Mouse (Mus musculus) heart, embryonic 11.5 days (tissue): ENCODE results near the gene Thpo. TPM values are rescaled to one million over a fixed set of nuclear protein-coding genes. Genes with fewer than 3 reads are reported as not detected.

Source experiments
- ATAC-seq: fragments of 200-750 bp; cut with Nextera tagmentation; replicated peaks from 2 replicates; pipeline ENCODE4 v1.8.0; 2017; ENCODE audit warnings: moderate library complexity; ENCODE audit not compliant: insufficient number of reproducible peaks, low FRiP score, low TSS enrichment
- H3K27ac ChIP-seq: fragments of 300-500 bp; sonication (generic); 2 replicates; pipeline ENCODE4 v1.5.1; 2014; ENCODE audit warnings: mild to moderate bottlenecking, low read depth, low read length
- H3K27me3 ChIP-seq: fragments of 300-500 bp; sonication (generic); 2 replicates; pipeline ENCODE4 v1.6.1; 2014; ENCODE audit warnings: mild to moderate bottlenecking, low read length, mixed read lengths; ENCODE audit not compliant: control insufficient read depth, insufficient read depth
- H3K36me3 ChIP-seq: fragments of 300-500 bp; sonication (generic); 2 replicates; pipeline ENCODE4 v1.6.1; 2014; ENCODE audit warnings: mild to moderate bottlenecking, low read length, moderate library complexity, mixed read lengths; ENCODE audit not compliant: control insufficient read depth, insufficient read depth
- H3K4me1 ChIP-seq: fragments of 300-500 bp; sonication (generic); 2 replicates; pipeline ENCODE4 v1.6.1; 2014; ENCODE audit warnings: low read length; ENCODE audit not compliant: control insufficient read depth, insufficient read depth
- H3K4me2 ChIP-seq: fragments of 300-500 bp; sonication (generic); 2 replicates; pipeline ENCODE4 v1.6.1; 2014; ENCODE audit warnings: mild to moderate bottlenecking, moderate library complexity
- H3K4me3 ChIP-seq: fragments of 300-500 bp; sonication (generic); 2 replicates; pipeline ENCODE4 v1.5.1; 2014; ENCODE audit warnings: low read depth, low read length
- H3K9ac ChIP-seq: fragments of 300-500 bp; sonication (generic); 2 replicates; pipeline ENCODE4 v1.6.1; 2014; ENCODE audit warnings: mild to moderate bottlenecking, low read depth, low read length, moderate library complexity
- H3K9me3 ChIP-seq: fragments of 300-500 bp; sonication (generic); replicated peaks from 2 replicates; pipeline ENCODE4 v1.6.1; 2016; ENCODE audit warnings: low read length; ENCODE audit not compliant: control insufficient read depth
- WGBS: fragments of 180-500 bp; shearing (Covaris S2); extraction: QIAGEN DNeasy Blood & Tissue Kit; methylation state at CpG from one replicate; pipeline ENCODE4 v1.1.7; 2014; ENCODE audit not compliant: insufficient replicate concordance; 5-methylcytosine and 5-hydroxymethylcytosine counted together
- polyA plus RNA-seq: library from polyadenylated mRNA; unstranded; fragments of >200 nt; fragmentation: Nextera tagmentation; extraction: Ambion mirVana; gene quantifications from 2 replicates; pipeline ENCODE4 v1.2.1, GENCODE M21; 2014

Thpo gene
- polyA plus RNA-seq, 1 experiment from 2014 or later = 0.49 TPM

- H3K36me3 ChIP-seq = peaks cover 4% of the 10 kb centered on the region; the same call in 1 of the 2 replicates
- H3K4me2 ChIP-seq = no peak overlapping the region
- H3K27ac ChIP-seq = no peak overlapping the region
- peaks cover 15% of the 10 kb centered on the region for H3K4me1 ChIP-seq
- H3K4me3 ChIP-seq = no peak overlapping the region
- no peaks in the 10 kb centered on the region for H3K9me3 ChIP-seq
- no peak overlapping the region for H3K9ac ChIP-seq
- WGBS = 77% methylated on average over 3 of the region's 3 CpGs
- ATAC-seq = no peak
- H3K27me3 ChIP-seq = no peaks in the 10 kb centered on the region
These were observed 28.5 kb downstream of the Thpo start for GRCm38 (mm10) chr16:20705786-20706185.

- peaks cover 15% of the 10 kb centered on the region for H3K4me1 ChIP-seq
- WGBS = 74% methylated on average over 6 of the region's 6 CpGs
- no peaks in the 10 kb centered on the region for H3K9me3 ChIP-seq
- 0 out of 2 replicates have a peak, but pooled peaks cover 2% of the 10 kb centered on the region for H3K27me3 ChIP-seq
- no peak overlapping the region for H3K27ac ChIP-seq
- H3K4me2 ChIP-seq = no peak overlapping the region
- peaks cover 4% of the 10 kb centered on the region; the same call in 1 of the 2 replicates for H3K36me3 ChIP-seq
- H3K9ac ChIP-seq = no peak overlapping the region
- no peak for ATAC-seq
- no peak overlapping the region for H3K4me3 ChIP-seq
These were observed 30.5 kb downstream of the Thpo start for GRCm38 (mm10) chr16:20703699-20704400.

- Histone ChIP-seq H3K4me2 (no peak overlapping the region), H3K27me3 (0 out of 2 replicates have a peak, but pooled peaks cover 2% of the 10 kb centered on the region), H3K36me3 (peaks cover 4% of the 10 kb centered on the region; the same call in 1 of the 2 replicates), H3K27ac (no peak overlapping the region), H3K9ac (no peak overlapping the region), H3K9me3 (no peaks in the 10 kb centered on the region), H3K4me3 (no peak overlapping the region), H3K4me1 (peaks cover 15% of the 10 kb centered on the region)
- no peak for ATAC-seq
- 93% methylated on average over 10 of the region's 10 CpGs for WGBS
These were observed 31.2 kb downstream of the Thpo start for GRCm38 (mm10) chr16:20703071-20703470.

- Histone ChIP-seq H3K27ac (no peak overlapping the region), H3K36me3 (peaks cover 4% of the 10 kb centered on the region; the same call in 1 of the 2 replicates), H3K9ac (no peak overlapping the region), H3K4me3 (no peak overlapping the region), H3K27me3 (0 out of 2 replicates have a peak, but pooled peaks cover 2% of the 10 kb centered on the region), H3K4me2 (peak overlapping the region; percentile 34), H3K4me1 (peaks cover 15% of the 10 kb centered on the region), H3K9me3 (no peaks in the 10 kb centered on the region)
- WGBS = 5% methylated on average over 8 of the region's 8 CpGs
- ATAC-seq = peak; percentile 58; the same call in 1 of the 2 replicates
These were observed 31.8 kb downstream of the Thpo start for GRCm38 (mm10) chr16:20702522-20702893.

GRCm38 (mm10) chr16:20701729-20702521, 32.4 kb downstream of the Thpo start:
- no peak overlapping the region for H3K9ac ChIP-seq
- peaks cover 15% of the 10 kb centered on the region for H3K4me1 ChIP-seq
- no peak overlapping the region for H3K27ac ChIP-seq
- H3K36me3 ChIP-seq = peaks cover 3% of the 10 kb centered on the region; the same call in 1 of the 2 replicates
- ATAC-seq = 0 out of 2 replicates have a peak, but pooled peaks have one; percentile 20
- WGBS = 37% methylated on average over 12 of the region's 12 CpGs
- no peaks in the 10 kb centered on the region for H3K9me3 ChIP-seq
- 0 out of 2 replicates have a peak, but pooled peaks cover 2% of the 10 kb centered on the region for H3K27me3 ChIP-seq
- peak overlapping the region; percentile 19 for H3K4me2 ChIP-seq
- H3K4me3 ChIP-seq = no peak overlapping the region

- Histone ChIP-seq H3K4me2 (no peak overlapping the region), H3K27me3 (peaks cover 5% of the 10 kb centered on the region; the same call in 1 of the 2 replicates), H3K4me3 (no peak overlapping the region), H3K27ac (no peak overlapping the region), H3K9ac (no peak overlapping the region), H3K36me3 (no peaks in the 10 kb centered on the region), H3K4me1 (peaks cover 15% of the 10 kb centered on the region), H3K9me3 (no peaks in the 10 kb centered on the region)
- WGBS = 56% methylated on average over 7 of the region's 7 CpGs
- ATAC-seq = no peak
These were observed 33.0 kb downstream of the Thpo start for GRCm38 (mm10) chr16:20701316-20701715.

GRCm38 (mm10) chr16:20700036-20700435, 34.3 kb downstream of the Thpo start:
- H3K27ac ChIP-seq = no peak overlapping the region
- H3K4me2 ChIP-seq = no peak overlapping the region
- peaks cover 21% of the 10 kb centered on the region for H3K4me1 ChIP-seq
- H3K9ac ChIP-seq = no peak overlapping the region
- H3K27me3 ChIP-seq = peaks cover 12% of the 10 kb centered on the region; the same call in 1 of the 2 replicates
- no peaks in the 10 kb centered on the region for H3K36me3 ChIP-seq
- H3K4me3 ChIP-seq = no peak overlapping the region
- 47% methylated on average over 5 of the region's 5 CpGs for WGBS
- no peak for ATAC-seq
- no peaks in the 10 kb centered on the region for H3K9me3 ChIP-seq

GRCm38 (mm10) chr16:20699266-20699665, 35.0 kb downstream of the Thpo start:
- Histone ChIP-seq H3K36me3 (no peaks in the 10 kb centered on the region), H3K4me2 (no peak overlapping the region), H3K27me3 (peaks cover 17% of the 10 kb centered on the region; the same call in 1 of the 2 replicates), H3K4me3 (no peak overlapping the region), H3K27ac (no peak overlapping the region), H3K9ac (no peak overlapping the region), H3K9me3 (no peaks in the 10 kb centered on the region), H3K4me1 (peaks cover 21% of the 10 kb centered on the region)
- 66% methylated on average over 5 of the region's 5 CpGs for WGBS
- no peak for ATAC-seq
